Mouse (Mus musculus): ENCODE data around the gene Prkch.

Gene Prkch

DNA sequence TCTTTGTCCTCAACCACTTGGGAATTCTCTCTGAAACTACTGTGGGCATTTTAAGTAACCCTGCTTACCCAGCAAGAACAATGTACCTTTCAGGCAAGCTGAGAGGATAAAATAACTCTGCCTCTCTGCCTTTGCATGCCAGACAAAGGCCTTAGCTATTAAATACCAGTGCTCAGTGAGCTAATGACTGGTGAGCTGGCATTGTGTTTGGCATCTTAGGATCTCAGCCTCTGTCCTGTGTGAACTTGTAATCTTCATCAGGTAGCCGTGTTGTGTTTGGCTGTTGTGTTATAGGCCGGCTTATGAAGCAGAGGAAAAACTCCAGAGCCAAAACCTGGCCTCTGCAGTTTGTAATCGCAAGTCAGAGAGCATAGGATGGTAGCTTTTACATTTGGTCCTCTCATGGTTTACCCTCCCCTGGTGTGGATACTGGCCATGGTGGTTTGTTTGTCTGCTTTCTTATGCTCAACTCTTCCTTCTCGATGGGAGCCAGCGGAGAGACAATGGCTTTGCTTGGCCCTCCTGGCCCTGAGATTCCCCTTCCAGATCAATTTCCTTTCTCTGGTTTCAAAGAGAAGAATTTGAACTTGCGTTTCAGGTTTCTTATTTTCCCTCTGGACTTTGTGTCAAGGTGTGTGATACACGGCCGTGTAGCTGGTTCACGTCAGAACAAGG lies 170.0 kb downstream of the Prkch start:
- DNase-seq (ENCODE audit: low read depth, low spot score) = no peak

GRCm38 (mm10) chr12:73755646-73756045 lies 171.1 kb downstream of the Prkch start:
- DNase-seq (ENCODE audit: low read depth, low spot score) = no peak

DNA sequence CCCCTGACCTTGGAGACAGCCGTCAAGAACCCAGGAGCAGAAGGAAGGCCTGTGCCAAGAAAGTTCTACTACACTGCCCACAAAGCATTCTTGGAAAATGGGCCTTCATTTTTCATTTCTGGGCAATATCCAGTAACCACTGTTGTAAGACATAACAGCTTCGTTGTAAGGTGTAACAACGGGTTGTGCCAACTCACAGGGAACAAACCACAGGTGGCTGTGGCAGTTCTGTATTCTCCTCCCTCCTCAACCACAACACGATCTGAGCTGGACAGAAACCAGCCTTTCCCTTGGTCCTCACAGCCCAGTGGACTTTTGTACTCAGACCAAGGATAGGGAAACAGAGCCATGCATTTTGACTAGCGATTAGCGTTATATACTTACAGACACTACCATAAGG lies 171.9 kb downstream of the Prkch start:
- DNase-seq (ENCODE audit: low read depth, low spot score) = no peak

GRCm38 (mm10) chr12:73762001-73762400 lies 177.4 kb downstream of the Prkch start:
- DNase-seq (ENCODE audit: low read depth, low spot score) = no peak

- peak; percentile 62 for DNase-seq (ENCODE audit: low read depth, low spot score)
These were observed 178.2 kb downstream of the Prkch start for GRCm38 (mm10) chr12:73762762-73763161.

GRCm38 (mm10) chr12:73764649-73765525 lies 180.3 kb downstream of the Prkch start:
- DNase-seq (ENCODE audit: low read depth, low spot score) = no peak

DNA sequence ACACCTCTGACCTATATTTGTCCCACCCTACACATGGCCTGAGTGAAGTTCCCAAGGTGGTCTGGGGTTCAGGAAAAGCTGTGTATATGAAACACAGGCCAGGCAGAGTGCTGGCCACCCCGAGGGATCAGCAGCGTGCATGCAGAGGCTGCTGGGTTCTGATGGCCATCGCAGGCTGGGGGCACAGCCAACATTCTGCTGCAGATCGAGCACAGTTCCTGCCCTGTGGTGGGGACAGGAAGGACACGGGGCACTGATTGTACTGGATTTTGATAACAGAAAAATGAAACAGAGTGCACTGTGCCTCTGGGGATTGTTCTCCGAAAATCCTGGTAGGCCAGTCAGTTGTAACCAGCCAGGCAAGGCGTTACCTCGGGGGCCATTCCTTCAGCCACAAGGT lies 181.6 kb downstream of the Prkch start:
- DNase-seq (ENCODE audit: low read depth, low spot score) = no peak

DNA sequence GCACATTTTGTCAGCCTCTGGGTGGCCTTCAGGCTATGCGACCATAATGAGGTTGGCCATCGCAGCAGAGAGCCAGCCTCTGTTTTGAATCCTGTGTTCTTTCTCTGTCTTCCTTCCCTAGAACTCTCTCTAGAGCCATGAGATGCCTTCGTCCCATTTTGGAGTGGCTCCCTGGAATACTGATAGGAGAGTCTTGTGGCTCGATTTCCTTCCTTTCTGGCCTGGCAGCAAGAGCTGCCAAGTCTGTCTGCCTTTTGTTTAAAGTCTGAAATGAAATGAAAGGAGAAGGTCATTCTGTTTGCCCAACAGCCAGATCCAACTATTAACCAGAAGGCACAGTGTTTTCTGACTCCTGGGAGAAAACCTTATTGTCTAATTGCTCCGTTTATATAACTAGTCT lies 184.2 kb downstream of the Prkch start:
- DNase-seq (ENCODE audit: low read depth, low spot score) = no peak

- no peak for DNase-seq (ENCODE audit: low read depth, low spot score)
These were observed 184.9 kb downstream of the Prkch start for GRCm38 (mm10) chr12:73769536-73769935.

GRCm38 (mm10) chr12:73770771-73771170 lies 186.2 kb downstream of the Prkch start:
- no peak for DNase-seq (ENCODE audit: low read depth, low spot score)

GRCm38 (mm10) chr12:73774793-73775385 lies 190.3 kb downstream of the Prkch start:
- DNase-seq (ENCODE audit: low read depth, low spot score) = no peak

- no peak for DNase-seq (ENCODE audit: low read depth, low spot score)
These were observed 191.9 kb downstream of the Prkch start for GRCm38 (mm10) chr12:73776401-73776945.

- DNase-seq (ENCODE audit: low read depth, low spot score) = no peak
These were observed 193.1 kb downstream of the Prkch start for GRCm38 (mm10) chr12:73777673-73778072.

GRCm38 (mm10) chr12:73779332-73780231 lies 195.0 kb downstream of the Prkch start:
- DNase-seq (ENCODE audit: low read depth, low spot score) = no peak

DNA sequence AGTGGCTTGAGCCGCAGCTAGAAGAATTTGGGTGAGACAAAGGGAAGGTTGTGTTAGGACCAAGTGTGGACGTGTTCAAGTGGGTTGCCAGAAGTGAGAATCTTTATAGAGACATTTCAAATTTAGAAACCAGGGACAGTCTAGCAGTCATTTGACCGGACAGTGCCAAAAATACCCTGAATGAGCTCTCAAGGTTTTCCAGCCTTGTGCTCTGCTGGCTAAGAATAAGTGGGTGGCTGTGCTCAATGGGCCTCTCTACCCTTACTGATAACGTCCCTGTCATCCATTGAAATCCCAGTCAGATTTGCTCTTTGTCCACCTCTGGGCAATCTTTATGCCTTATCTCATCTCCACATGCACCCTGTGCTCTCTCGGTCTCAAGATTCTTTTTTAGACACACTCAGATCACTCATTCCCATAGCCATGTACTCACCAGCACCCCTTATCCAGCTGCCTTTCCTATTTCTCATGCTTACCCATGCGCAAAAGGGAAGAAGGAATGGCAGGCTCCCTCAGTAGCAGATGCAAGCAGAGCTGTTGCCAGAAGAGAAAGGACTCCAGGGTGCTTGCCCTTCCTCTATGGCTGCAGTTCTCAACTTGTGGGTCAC lies 196.9 kb downstream of the Prkch start:
- no peak for DNase-seq (ENCODE audit: low read depth, low spot score)

DNA sequence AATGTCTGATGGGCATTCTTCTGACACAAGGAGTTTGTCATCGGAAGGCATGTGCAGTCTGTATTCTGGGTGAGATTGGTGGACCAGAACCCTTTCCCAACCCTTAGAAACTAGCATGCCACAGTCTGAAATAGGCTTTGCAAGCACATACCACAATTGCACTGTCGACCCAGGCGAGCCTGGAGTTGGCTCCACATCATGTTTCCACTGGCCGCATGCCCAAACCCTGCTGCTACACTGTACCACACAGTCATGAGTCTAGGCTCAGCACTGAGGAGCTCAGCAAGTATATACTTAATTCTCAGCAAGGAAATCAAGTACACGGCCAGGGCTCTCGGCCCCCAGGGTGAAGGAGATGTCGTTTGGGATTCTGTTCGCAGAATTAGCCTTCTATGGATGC lies 202.3 kb downstream of the Prkch start:
- no peak for DNase-seq (ENCODE audit: low read depth, low spot score)

- no peak for DNase-seq (ENCODE audit: low read depth, low spot score)
These were observed 204.3 kb downstream of the Prkch start for GRCm38 (mm10) chr12:73788850-73789249.

DNA sequence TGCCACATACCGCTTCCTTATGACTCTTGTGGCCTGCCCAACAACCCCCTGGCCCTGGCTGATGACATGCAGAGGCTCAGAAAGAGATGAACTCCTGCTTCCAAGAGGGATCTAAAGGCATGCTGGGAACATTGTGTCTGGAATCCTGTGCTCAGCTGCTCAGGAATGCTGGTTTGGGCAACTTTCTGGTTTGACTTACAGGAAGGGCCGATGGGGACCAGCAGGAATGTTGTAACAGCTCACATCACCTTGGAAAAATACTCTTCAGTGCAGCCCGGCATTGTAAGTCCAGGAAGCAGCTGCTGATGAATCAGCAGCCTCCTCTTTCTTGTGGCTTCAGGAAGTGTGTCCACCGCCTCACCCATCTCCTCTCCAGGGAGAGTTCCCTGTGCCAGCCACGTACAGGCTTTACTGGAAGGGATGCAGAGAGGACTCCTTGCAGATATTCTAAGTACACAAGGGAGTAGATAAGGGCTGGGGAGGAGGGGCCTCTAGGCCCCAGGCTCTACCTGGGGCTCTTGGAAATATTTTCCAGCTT lies 206.0 kb downstream of the Prkch start:
- DNase-seq (ENCODE audit: low read depth, low spot score) = no peak

DNA sequence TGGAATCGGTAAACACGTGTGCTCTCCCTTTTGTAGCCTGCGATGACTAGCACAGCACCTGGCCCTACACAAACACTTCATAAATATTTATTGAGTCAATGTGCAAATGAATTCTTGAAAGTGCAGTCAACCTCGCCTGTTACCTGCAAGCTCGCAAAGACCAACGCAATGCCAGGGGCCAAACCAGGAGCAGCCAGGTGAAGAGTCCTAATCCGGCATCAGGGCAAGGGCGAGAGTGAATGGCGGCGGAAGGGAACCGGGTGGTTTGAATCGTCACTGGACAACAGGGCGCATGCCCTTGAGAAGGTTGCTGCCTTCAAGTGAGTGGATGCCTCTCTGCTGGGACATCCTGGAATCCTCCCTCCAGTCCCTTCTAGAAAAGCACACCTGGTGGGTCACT lies 208.6 kb downstream of the Prkch start:
- peak; percentile 20 for DNase-seq (ENCODE audit: low read depth, low spot score)

GRCm38 (mm10) chr12:73793744-73794143 lies 209.1 kb downstream of the Prkch start:
- no peak for DNase-seq (ENCODE audit: low read depth, low spot score)

Data from ES-CJ7 (cell line).